Mouse (Mus musculus) C2C12 (cell line): ENCODE data around the gene Plscr4. TPM values are rescaled to one million over a fixed set of nuclear protein-coding genes. Genes with fewer than 3 reads are reported as not detected.

Experiments
- H3K27me3 ChIP-seq: one replicate; pipeline ENCODE4 v1.6.1; 2011; ENCODE audit not compliant: control insufficient read depth, insufficient read depth, insufficient read length
- H3K36me3 ChIP-seq: one replicate; pipeline ENCODE4 v1.6.1; 2011; ENCODE audit not compliant: control insufficient read depth, insufficient read depth
- H3K4me3 ChIP-seq: one replicate; pipeline ENCODE4 v1.5.1; 2011; ENCODE audit warnings: mild to moderate bottlenecking, control low read depth; ENCODE audit not compliant: poor library complexity, insufficient read depth, severe bottlenecking
- H3K79me2 ChIP-seq: one replicate; pipeline ENCODE4 v1.6.1; 2011; ENCODE audit not compliant: control insufficient read depth, insufficient read depth
- H3K79me3 ChIP-seq: one replicate; pipeline ENCODE4 v1.6.1; 2011; ENCODE audit warnings: low read depth, control low read depth
- H3ac ChIP-seq: one replicate; pipeline ENCODE3; 2011; ENCODE audit warnings: low read depth; ENCODE audit not compliant: control insufficient read depth, insufficient read length
- CEBPB ChIP-seq: IDR thresholded peaks from one replicate; pipeline ENCODE4 v1.6.1; 2011; ENCODE audit warnings: low read depth, mild to moderate bottlenecking, control low read depth, moderate library complexity
- CTCF ChIP-seq: IDR thresholded peaks from one replicate; pipeline ENCODE4 v1.5.1; 2011; ENCODE audit not compliant: control insufficient read depth, insufficient read depth, insufficient read length
- FOSL1 ChIP-seq: IDR thresholded peaks from one replicate; pipeline ENCODE4 v1.8.0; 2011; ENCODE audit warnings: mild to moderate bottlenecking, low read length; ENCODE audit not compliant: poor library complexity, insufficient read depth, severe bottlenecking
- MAX ChIP-seq: IDR thresholded peaks from one replicate; pipeline ENCODE4 v1.6.1; 2011; ENCODE audit warnings: mild to moderate bottlenecking, control low read depth
- MYOD1 ChIP-seq: IDR thresholded peaks from one replicate; pipeline ENCODE4 v1.6.1; 2011; ENCODE audit warnings: low read depth; ENCODE audit not compliant: control insufficient read depth, insufficient read length
- MYOG ChIP-seq: IDR thresholded peaks from one replicate; pipeline ENCODE4 v1.6.1; 2011; ENCODE audit not compliant: control insufficient read depth, insufficient read length; ENCODE audit errors: extremely low read depth
- USF1 ChIP-seq: IDR thresholded peaks from one replicate; pipeline ENCODE4 v1.6.1; 2011; ENCODE audit warnings: low read depth, mild to moderate bottlenecking, control low read depth, moderate library complexity
- polyA plus RNA-seq: library from polyadenylated mRNA; unstranded; fragments of >200 nt; fragmentation: generic; extraction: Trizol; gene quantifications from one replicate; pipeline ENCODE4 v1.2.1, GENCODE M21; 2012; ENCODE audit warnings: missing spikeins

Plscr4 gene
- polyA plus RNA-seq, 1 experiment, result 1.8 TPM

DNA sequence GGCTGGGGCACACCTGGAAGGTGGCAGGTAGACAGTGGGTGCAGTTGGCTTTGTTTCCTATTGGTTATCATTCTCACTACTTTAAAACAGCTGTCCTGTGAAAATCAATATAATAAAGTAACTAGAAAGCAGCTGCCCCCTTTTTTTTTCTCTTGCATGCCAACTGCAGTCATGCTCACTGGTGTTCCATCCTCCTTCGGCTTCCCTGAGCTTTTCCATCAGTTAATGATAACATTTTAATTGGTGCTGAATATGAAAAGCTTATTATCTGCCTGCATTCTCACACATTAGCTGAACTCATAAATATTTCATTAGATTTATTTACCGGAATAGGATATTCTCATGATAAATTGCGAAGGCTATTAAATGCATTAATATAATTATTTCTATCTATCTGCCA lies 33.1 kb downstream of the Plscr4 start:
- H3K4me3 ChIP-seq, result no peak overlapping the region
- H3K27me3 ChIP-seq, result no peaks in the 10 kb centered on the region
- TF ChIP-seq USF1, result no peak
- TF ChIP-seq MYOD1, result no peak

DNA sequence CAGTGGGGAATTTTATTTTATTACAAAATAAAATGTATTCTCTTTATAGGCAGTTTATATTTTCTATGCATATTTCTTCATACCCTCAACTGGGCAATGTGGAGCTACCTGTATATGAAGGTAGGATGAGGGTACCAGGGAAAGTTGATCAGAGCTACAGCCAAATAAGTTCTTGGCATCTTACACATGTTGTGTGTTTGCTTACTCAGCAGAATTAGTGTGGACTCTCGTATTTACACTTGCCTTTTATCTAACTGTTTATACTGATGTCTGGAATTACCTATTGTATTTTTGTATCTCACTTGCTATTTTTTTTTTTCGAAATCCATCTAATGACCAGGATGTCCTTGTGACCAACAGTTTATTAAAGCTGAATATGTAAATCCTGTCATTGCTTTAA lies 34.1 kb downstream of the Plscr4 start:
- Histone ChIP-seq H3K27me3 (no peaks in the 10 kb centered on the region), H3ac (no peak overlapping the region), H3K4me3 (no peak overlapping the region), H3K36me3 (no peaks in the 10 kb centered on the region), H3K79me2 (no peaks in the 10 kb centered on the region), H3K79me3 (no peaks in the 10 kb centered on the region)
- TF ChIP-seq USF1 (no peak), CEBPB (no peak), MYOD1 (no peak), MAX (no peak), CTCF (no peak)

More for the DNA sequence above, 33.1 kb downstream of the Plscr4 start:
- Histone ChIP-seq H3K79me2 (no peaks in the 10 kb centered on the region), H3ac (no peak overlapping the region), H3K36me3 (no peaks in the 10 kb centered on the region), H3K79me3 (no peaks in the 10 kb centered on the region)

DNA sequence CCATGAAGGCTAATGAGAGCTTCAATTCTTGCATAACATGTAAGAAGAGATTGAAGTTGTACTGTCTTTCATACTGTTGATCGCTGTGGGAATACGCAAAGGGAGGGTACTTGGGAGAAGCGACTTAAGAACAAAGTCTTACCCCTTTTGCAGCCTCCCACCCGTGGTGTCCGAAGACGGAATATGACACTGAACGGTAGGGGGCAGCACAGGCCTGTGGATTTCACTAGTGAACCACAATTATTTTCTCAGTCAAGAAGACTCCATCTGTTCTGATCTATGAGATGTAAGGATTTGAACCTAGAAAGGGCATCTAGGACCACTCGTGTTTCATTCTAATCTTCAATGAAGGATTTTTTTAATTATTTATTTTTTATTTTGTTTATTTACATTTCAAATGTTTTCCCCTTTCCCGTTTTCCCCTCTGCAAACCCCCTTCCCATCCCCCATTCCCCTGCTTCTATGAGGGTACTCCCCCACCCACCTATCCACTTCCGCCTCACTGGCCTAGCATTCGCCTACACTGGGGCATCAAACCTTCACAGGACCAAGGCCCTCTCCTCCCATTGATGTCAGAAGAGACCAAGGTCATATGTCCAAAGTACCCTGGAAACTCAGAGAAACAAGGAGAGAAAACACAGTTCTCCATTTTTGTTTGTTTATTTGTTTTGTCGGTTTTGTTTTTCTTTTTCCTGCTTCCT lies 42.7 kb downstream of the Plscr4 start:
- no peaks in the 10 kb centered on the region for H3K79me3 ChIP-seq
- no peaks in the 10 kb centered on the region for H3K79me2 ChIP-seq
- H3K36me3 ChIP-seq, result no peaks in the 10 kb centered on the region
- no peaks in the 10 kb centered on the region for H3K27me3 ChIP-seq
- H3K4me3 ChIP-seq, result no peak overlapping the region
- TF ChIP-seq MAX (no peak), CTCF (peak; percentile 63)
- no peak overlapping the region for H3ac ChIP-seq

DNA sequence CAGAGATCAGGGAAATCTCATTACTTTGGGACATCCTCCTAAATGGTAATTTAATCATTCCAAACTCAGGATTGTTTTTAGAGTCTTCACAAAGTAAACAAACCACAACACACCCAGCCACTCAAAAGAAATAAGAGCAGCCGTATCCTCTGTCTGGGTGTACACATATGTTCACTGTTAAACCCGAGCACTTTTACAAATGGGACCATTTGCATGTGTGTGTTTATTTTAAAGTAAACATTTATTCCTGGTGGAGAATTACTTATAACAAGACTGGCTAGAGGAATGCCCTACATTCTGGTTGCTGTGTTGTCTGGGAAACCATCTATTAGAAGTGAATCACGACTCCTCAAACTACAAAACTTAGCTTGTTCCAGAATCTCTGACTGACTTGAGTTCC lies 47.1 kb downstream of the Plscr4 start:
- Histone ChIP-seq H3K4me3 (no peak overlapping the region), H3K79me2 (no peaks in the 10 kb centered on the region), H3K36me3 (no peaks in the 10 kb centered on the region), H3ac (no peak overlapping the region), H3K27me3 (no peaks in the 10 kb centered on the region), H3K79me3 (no peaks in the 10 kb centered on the region)
- no peak for TF ChIP-seq CTCF
- TF ChIP-seq USF1, result no peak
- TF ChIP-seq FOSL1, result no peak

DNA sequence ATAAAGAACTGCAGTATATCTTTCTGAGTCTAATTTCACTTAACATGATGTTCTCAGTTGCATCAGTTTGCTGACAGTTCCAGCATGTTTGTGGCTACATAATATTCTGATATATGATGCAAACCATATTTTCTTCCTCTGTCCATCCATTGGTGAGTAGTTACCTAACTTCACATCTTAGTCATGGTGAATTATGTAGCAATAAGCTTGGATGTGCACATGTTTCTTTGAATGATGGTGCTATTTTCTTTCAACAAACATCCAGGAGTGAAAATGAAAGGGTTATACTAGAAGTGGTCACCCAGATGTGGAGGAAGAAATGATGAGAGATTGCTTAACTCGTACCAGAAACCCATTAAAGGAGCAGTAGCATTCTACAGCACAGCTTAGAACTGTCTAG lies 47.7 kb downstream of the Plscr4 start:
- Histone ChIP-seq H3ac (no peak overlapping the region), H3K36me3 (no peaks in the 10 kb centered on the region), H3K79me2 (no peaks in the 10 kb centered on the region), H3K4me3 (no peak overlapping the region), H3K79me3 (no peaks in the 10 kb centered on the region), H3K27me3 (no peaks in the 10 kb centered on the region)
- TF ChIP-seq MYOG (no peak), MAX (no peak), MYOD1 (no peak), USF1 (no peak), CTCF (no peak)

DNA sequence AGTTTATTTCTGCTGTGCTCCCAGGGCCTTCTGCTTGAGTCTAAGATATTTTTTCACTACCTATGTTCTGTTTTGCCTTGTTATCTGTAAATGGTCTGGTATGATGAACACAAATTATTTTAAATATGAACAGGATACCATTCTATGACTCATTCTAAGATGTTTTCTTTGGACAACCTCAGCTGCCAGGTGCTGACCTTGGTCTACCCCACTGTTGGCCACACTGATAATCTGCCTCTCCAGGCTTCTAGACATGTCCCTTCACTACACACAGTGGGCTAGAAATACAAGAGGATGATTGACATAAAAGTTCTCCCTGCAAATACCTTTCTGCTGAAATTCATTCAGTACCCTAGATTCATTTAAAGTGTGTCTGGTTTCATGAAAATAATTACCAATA lies 54.5 kb downstream of the Plscr4 start:
- H3K79me3 ChIP-seq, result no peaks in the 10 kb centered on the region
- no peak overlapping the region for H3K4me3 ChIP-seq
- no peaks in the 10 kb centered on the region for H3K27me3 ChIP-seq
- H3K79me2 ChIP-seq, result no peaks in the 10 kb centered on the region
- H3ac ChIP-seq, result no peak overlapping the region
- no peak for TF ChIP-seq CTCF
- TF ChIP-seq MYOD1, result peak; percentile 84
- H3K36me3 ChIP-seq, result no peaks in the 10 kb centered on the region

DNA sequence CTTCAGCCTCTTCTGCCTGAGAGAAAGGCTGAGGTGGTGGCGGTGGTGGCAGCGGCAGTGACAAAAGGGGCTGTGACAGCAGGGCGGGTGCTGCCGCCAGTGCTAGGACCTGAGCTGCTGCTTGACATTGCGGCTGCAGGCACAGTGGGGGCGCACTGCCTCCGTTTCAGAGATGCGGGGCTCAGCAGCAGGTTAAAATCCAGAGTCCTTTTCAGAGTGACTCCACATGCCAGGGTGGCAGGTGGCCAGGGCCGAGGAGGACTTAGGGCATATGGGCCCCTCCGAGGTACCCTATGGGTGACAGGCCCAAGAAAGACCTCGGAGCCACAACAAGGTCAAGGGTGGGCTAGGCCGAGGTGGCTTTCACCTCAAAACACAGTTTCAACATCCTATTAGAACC lies 59.9 kb downstream of the Plscr4 start:
- Histone ChIP-seq H3K4me3 (no peak overlapping the region), H3K79me2 (no peaks in the 10 kb centered on the region), H3ac (no peak overlapping the region), H3K79me3 (no peaks in the 10 kb centered on the region), H3K36me3 (no peaks in the 10 kb centered on the region), H3K27me3 (no peaks in the 10 kb centered on the region)
- no peak for TF ChIP-seq MAX
- no peak for TF ChIP-seq CTCF
- no peak for TF ChIP-seq CEBPB
- TF ChIP-seq USF1, result no peak
- no peak for TF ChIP-seq FOSL1
- TF ChIP-seq MYOD1, result no peak
- TF ChIP-seq MYOG, result no peak
